24 mouse cellular contexts compared by ENCODE assay signal in the genomic region with DNA sequence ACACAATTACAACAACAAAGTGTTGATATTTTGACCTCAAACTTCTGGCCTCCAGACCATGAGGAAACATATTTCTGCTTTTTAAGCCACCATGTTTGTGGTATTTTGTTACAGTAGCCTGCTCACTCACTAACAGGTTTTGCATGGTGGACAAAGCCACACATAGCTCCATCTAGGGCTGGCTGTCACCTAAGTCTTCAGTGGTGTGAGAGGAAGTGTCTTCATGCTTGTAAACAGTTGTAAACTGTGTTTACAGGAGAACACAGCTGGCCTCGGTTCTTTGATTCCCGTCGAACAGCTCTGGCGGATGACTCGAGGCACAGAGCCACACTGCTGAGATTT. TPM values are rescaled to one million over a fixed set of nuclear protein-coding genes. Genes with fewer than 3 reads are reported as not detected.
DNase-seq lines count a peak whose midpoint lies in the region; ATAC-seq and TF ChIP-seq lines count a peak whose summit lies in the region.
"Had no signal": no experiment of that assay in that cellular context is flagged by ENCODE, and none has a peak within 500 bp of the region (broad histone marks: within the 10 kb centered on the region; RNA-seq: fewer than 3 reads in every experiment).

No protein-coding gene starts in this region.

- peak overlapping the region; percentile 74; the same call in 1 of the 2 replicates for H3K27ac ChIP-seq in spleen, adult 2 months (ENCODE audit: insufficient read depth, low read length)
- peak overlapping the region; percentile 64 for H3K27ac ChIP-seq in liver, postnatal 0 days (ENCODE audit: low read depth)
- no peak overlapping the region for H3K27ac ChIP-seq in midbrain, postnatal 0 days (ENCODE audit: low read depth, low read length)
- no peak overlapping the region for H3K27ac ChIP-seq in midbrain, embryonic 13.5 days
- H3K27ac ChIP-seq: forebrain, embryonic 12.5 days; hindbrain, embryonic 13.5 days; intestine, embryonic 15.5 days; left cerebral cortex, adult 2 months; limb, embryonic 15.5 days; neural tube, embryonic 12.5 days; stomach, postnatal 0 days had no signal

- 26% methylated on average over 5 of the region's 5 CpGs for WGBS in spleen, adult 2 months
- 35% methylated on average over 5 of the region's 5 CpGs for WGBS in liver, postnatal 0 days (ENCODE audit: insufficient replicate concordance)
- 77% methylated on average over 5 of the region's 5 CpGs for WGBS in midbrain, postnatal 0 days
- 90% methylated on average over 5 of the region's 5 CpGs for WGBS in midbrain, embryonic 13.5 days

- intact Hi-C loops in left cerebral cortex, postnatal 10 days (cut with DNase I) = no loop called here

- peaks cover 6% of the 10 kb centered on the region for H3K36me3 ChIP-seq in spleen, adult 2 months (ENCODE audit: control insufficient read depth, insufficient read depth, low read length)
- peaks cover 8% of the 10 kb centered on the region; the same call in 1 of the 2 replicates for H3K36me3 ChIP-seq in liver, postnatal 0 days (replicated peaks; ENCODE audit: insufficient read depth, low read length)
- no peaks in the 10 kb centered on the region for H3K36me3 ChIP-seq in midbrain, postnatal 0 days (ENCODE audit: insufficient read depth, low read length)
- H3K36me3 ChIP-seq in midbrain, embryonic 13.5 days = no peaks in the 10 kb centered on the region
- H3K36me3 ChIP-seq: forebrain, embryonic 12.5 days; hindbrain, embryonic 13.5 days; intestine, embryonic 15.5 days; limb, embryonic 15.5 days; neural tube, embryonic 12.5 days had no signal

- H3K9ac ChIP-seq in liver, postnatal 0 days (replicated peaks) = no peak overlapping the region
- no peak overlapping the region for H3K9ac ChIP-seq in midbrain, postnatal 0 days (replicated peaks; ENCODE audit: low read length, poor library complexity, severe bottlenecking)
- no peak overlapping the region for H3K9ac ChIP-seq in midbrain, embryonic 13.5 days (replicated peaks)
- H3K9ac ChIP-seq: forebrain, embryonic 12.5 days; hindbrain, embryonic 13.5 days; intestine, embryonic 15.5 days; limb, embryonic 15.5 days; neural tube, embryonic 12.5 days had no signal

- no peak for TF ChIP-seq CTCF in spleen, adult 2 months (IDR thresholded peaks at IDR 0.05; ENCODE audit: extremely low read depth, insufficient read depth, insufficient read length, insufficient replicate concordance)
- TF ChIP-seq CTCF in liver, postnatal 0 days (IDR thresholded peaks at IDR 0.05; ENCODE audit: low read depth) = no peak
- TF ChIP-seq CTCF in midbrain, postnatal 0 days (IDR thresholded peaks at IDR 0.05) = no peak

- ATAC-seq in inflammation-experienced regulatory T-cells, adult 6 months = peak; percentile 3
- no peak for ATAC-seq in liver, postnatal 0 days
- ATAC-seq in midbrain, postnatal 0 days (ENCODE audit: low FRiP score) = no peak
- no peak for ATAC-seq in midbrain, embryonic 13.5 days
- ATAC-seq: intestine, embryonic 15.5 days had no signal

- H3K27me3 ChIP-seq in spleen, adult 2 months (ENCODE audit: control insufficient read depth, insufficient read depth, low read length) = no peaks in the 10 kb centered on the region
- H3K27me3 ChIP-seq in liver, postnatal 0 days (ENCODE audit: insufficient read depth, low read length) = no peaks in the 10 kb centered on the region
- peaks cover 3% of the 10 kb centered on the region; the same call in 1 of the 2 replicates for H3K27me3 ChIP-seq in midbrain, postnatal 0 days (ENCODE audit: insufficient read depth, low read length)
- no peaks in the 10 kb centered on the region for H3K27me3 ChIP-seq in midbrain, embryonic 13.5 days
- H3K27me3 ChIP-seq: hindbrain, embryonic 13.5 days; intestine, embryonic 15.5 days; neural tube, embryonic 12.5 days had no signal

- no peaks in the 10 kb centered on the region for H3K9me3 ChIP-seq in liver, postnatal 0 days (ENCODE audit: low read length)
- H3K9me3 ChIP-seq in midbrain, postnatal 0 days (ENCODE audit: low read length) = no peaks in the 10 kb centered on the region
- H3K9me3 ChIP-seq in midbrain, embryonic 13.5 days = no peaks in the 10 kb centered on the region
- H3K9me3 ChIP-seq: forebrain, embryonic 12.5 days; hindbrain, embryonic 13.5 days; intestine, embryonic 15.5 days; limb, embryonic 15.5 days; neural tube, embryonic 12.5 days had no signal

- TF ChIP-seq POLR2A in spleen, adult 2 months (IDR thresholded peaks at IDR 0.05; ENCODE audit: low read depth, low read length) = no peak

- H3K4me2 ChIP-seq in liver, postnatal 0 days (ENCODE audit: low read depth, low read length) = peak overlapping the region; percentile 80
- H3K4me2 ChIP-seq in midbrain, postnatal 0 days (ENCODE audit: low read depth, low read length, poor library complexity, severe bottlenecking) = no peak overlapping the region
- no peak overlapping the region for H3K4me2 ChIP-seq in midbrain, embryonic 13.5 days (replicated peaks)
- H3K4me2 ChIP-seq: forebrain, embryonic 12.5 days; hindbrain, embryonic 13.5 days; intestine, embryonic 15.5 days; limb, embryonic 15.5 days; midbrain, embryonic 11.5 days; neural tube, embryonic 12.5 days had no signal

- peaks cover 43% of the 10 kb centered on the region for H3K4me1 ChIP-seq in spleen, adult 2 months (ENCODE audit: control insufficient read depth, insufficient read depth, insufficient read length)
- H3K4me1 ChIP-seq in liver, postnatal 0 days (ENCODE audit: insufficient read depth) = peaks cover 50% of the 10 kb centered on the region
- no peaks in the 10 kb centered on the region for H3K4me1 ChIP-seq in midbrain, postnatal 0 days (ENCODE audit: insufficient read depth, low read length)
- 0 out of 2 replicates have a peak, but pooled peaks cover 2% of the 10 kb centered on the region for H3K4me1 ChIP-seq in midbrain, embryonic 13.5 days (replicated peaks)

- H3K4me3 ChIP-seq in spleen, adult 2 months (ENCODE audit: extremely low read depth, insufficient read depth, insufficient read length) = no peak overlapping the region
- no peak overlapping the region for H3K4me3 ChIP-seq in liver, postnatal 0 days (ENCODE audit: low read depth, low read length)
- no peak overlapping the region for H3K4me3 ChIP-seq in midbrain, postnatal 0 days (ENCODE audit: low read depth, low read length)
- H3K4me3 ChIP-seq in midbrain, embryonic 13.5 days (replicated peaks) = no peak overlapping the region
- H3K4me3 ChIP-seq: forebrain, embryonic 12.5 days; hindbrain, embryonic 13.5 days; intestine, embryonic 15.5 days; left cerebral cortex, adult 2 months; limb, embryonic 15.5 days; neural tube, embryonic 12.5 days had no signal

- DNase-seq in spleen, adult 2 months (ENCODE audit: low read depth in 1 of 2, low spot score in 2 of 2) = no peak
- DNase-seq in spleen, postnatal 36 days (ENCODE audit: low spot score in 2 of 2) = no peak
- no peak for DNase-seq in liver, postnatal 0 days
- DNase-seq in midbrain, postnatal 0 days (ENCODE audit: low spot score) = no peak
- DNase-seq in left cerebral cortex, postnatal 10 days (ENCODE audit: extremely low spot score in 1 of 2, low spot score in 2 of 2) = no peak
- DNase-seq: adrenal gland, postnatal 36 days; cerebellum, adult 11-12 months; cerebellum, postnatal 14 days; gastrocnemius, postnatal 25 days; heart, adult 18-20 months; kidney, adult 8-10 months; kidney, postnatal 10 days; left cerebral cortex, postnatal 4 days; retina, postnatal 1 day had no signal

- no peak for TF ChIP-seq EP300 in liver, postnatal 0 days (IDR thresholded peaks at IDR 0.05; ENCODE audit: low read depth)

RNA-seq across cellular contexts. Expression of a gene that starts 4.4 kb away (rescaled TPM):
- polyA plus RNA-seq in spleen, adult 2 months (2012; rRNA removed) = 26.7 and 36.4 TPM in 2 replicates
- polyA plus RNA-seq in inflammation-experienced regulatory T-cells, adult 6 months (2017; shearing (Covaris generic)) = 10 to 100 TPM; 28.0 to 47.0 (median 44.5) TPM
- 3.3 and 4.6 TPM in 2 replicates for polyA plus RNA-seq in liver, postnatal 0 days (2015; fragmentation: Nextera tagmentation; extraction: Ambion mirVana)
- total RNA-seq in midbrain, postnatal 0 days (2014; rRNA removed) = 1.7 and 2.0 TPM in 2 replicates
- polyA plus RNA-seq in midbrain, postnatal 0 days (2015; fragmentation: Nextera tagmentation; extraction: Ambion mirVana) = 0.64 and 0.74 TPM in 2 replicates
- 0.52 and 1.1 TPM in 2 replicates for polyA plus RNA-seq in midbrain, embryonic 13.5 days (2015; fragmentation: Nextera tagmentation; extraction: Ambion mirVana)
- 1 to 10 TPM in 1 of 2 experiments, under 1 TPM in 1; 0.88 to 1.3 TPM for total RNA-seq in left cerebral cortex, postnatal 10 days (2021)

Comparison
In these comparisons a context has a peak if more than half of its experiments do, and no peak if none do; other contexts are left out.
1. H3K27ac ChIP-seq: peak in spleen, adult 2 months (single experiment) and liver, postnatal 0 days (single experiment); none in midbrain, postnatal 0 days (single experiment) and midbrain, embryonic 13.5 days (single experiment).